Mouse (Mus musculus): ENCODE measurements around the gene Ankrd13b.

DNA sequence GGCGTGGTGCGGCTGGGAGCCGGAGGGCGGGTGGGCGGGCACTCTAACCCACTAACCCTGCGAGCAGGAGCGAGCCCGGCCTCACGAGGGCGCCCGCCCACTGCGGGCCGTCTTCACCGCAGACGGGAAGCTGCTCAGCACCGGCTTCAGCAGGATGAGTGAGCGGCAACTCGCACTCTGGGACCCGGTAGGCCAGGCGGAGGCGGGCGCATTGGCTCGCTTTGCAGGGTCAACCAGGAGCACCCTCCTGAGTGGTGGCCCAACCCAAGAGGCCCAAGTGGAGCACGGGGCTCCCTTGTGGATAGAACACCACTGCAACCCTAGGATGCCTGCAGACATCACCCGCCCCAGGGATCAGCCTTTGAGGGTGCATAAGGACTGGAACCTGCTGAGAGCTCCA is 22.3 kb downstream of the Ankrd13b start:
- no peak for TF ChIP-seq BHLHE40 (IDR thresholded peaks at IDR 0.05; ENCODE audit: borderline replicate concordance, low read depth, low read length)
- TF ChIP-seq NRF1 (IDR thresholded peaks at IDR 0.05; ENCODE audit: insufficient read depth, low read depth, low read length, poor library complexity, severe bottlenecking) = no peak
- TF ChIP-seq POLR2A (IDR thresholded peaks at IDR 0.05; ENCODE audit: control insufficient read depth in 1 of 2, insufficient read depth in 1 of 2, low read depth in 1 of 2, low read length in 2 of 2, poor library complexity in 1 of 2) = no peak
- peak in 2 of 3 experiments; percentile 64 to 92; a peak in 5 of 6 replicates for TF ChIP-seq CTCF (IDR thresholded peaks at IDR 0.05 in 2 of 3, conservative IDR thresholded peaks at IDR 0.05 in 1 of 3; ENCODE audit: control insufficient read depth in 1 of 3, insufficient read depth in 1 of 3, low read depth in 2 of 3, low read length in 3 of 3, poor library complexity in 1 of 3, severe bottlenecking in 1 of 3)
- TF ChIP-seq UBTF (IDR thresholded peaks at IDR 0.05; ENCODE audit: borderline replicate concordance, insufficient read depth, low read depth, low read length) = 0 out of 2 replicates have a peak, but pooled peaks have one; percentile 94
- TF ChIP-seq HCFC1 (IDR thresholded peaks at IDR 0.05; ENCODE audit: low read depth, low read length) = no peak
- TF ChIP-seq MYB (IDR thresholded peaks at IDR 0.05; ENCODE audit: low read depth, low read length) = no peak
